Mouse (Mus musculus) E14TG2a.4 (cell line): ENCODE measurements around the gene Auts2.
A peak's percentile ranks its signal among the peaks of the same experiment; 100 is the strongest.

Experiments
- H3K27me3 ChIP-seq: 2 replicates; pipeline ENCODE4 v1.6.1; 2014; ENCODE audit warnings: low read length, control low read depth; ENCODE audit not compliant: insufficient read depth
- H3K36me3 ChIP-seq: 2 replicates; pipeline ENCODE4 v1.6.1; 2014; ENCODE audit warnings: low read length, control low read depth; ENCODE audit not compliant: insufficient read depth
- H3K4me1 ChIP-seq: replicated peaks from 2 replicates; pipeline ENCODE4 v1.6.1; 2014; ENCODE audit warnings: low read depth, low read length, control low read depth
- H3K4me3 ChIP-seq: replicated peaks from 2 replicates; pipeline ENCODE4 v1.5.1; 2014; ENCODE audit warnings: mild to moderate bottlenecking, low read length
- H3K9me3 ChIP-seq: 2 replicates; pipeline ENCODE4 v1.6.1; 2014; ENCODE audit warnings: low read length, control low read depth
- CTCF ChIP-seq: conservative IDR thresholded peaks from 2 replicates; pipeline ENCODE4 v1.5.1; 2014; ENCODE audit warnings: low read length
- NANOG ChIP-seq: IDR thresholded peaks from 2 replicates; pipeline ENCODE4 v1.6.1; 2014; ENCODE audit warnings: borderline replicate concordance, low read length, mixed read lengths
- POU5F1 ChIP-seq: IDR thresholded peaks from 2 replicates; pipeline ENCODE4 v1.6.1; 2014; ENCODE audit warnings: low read length, borderline replicate concordance

Auts2 gene

GRCm38 (mm10) chr5:131650381-131650891, 892.7 kb downstream of the Auts2 start:
- TF ChIP-seq CTCF (no peak), POU5F1 (no peak), NANOG (peak; percentile 30; the same call in 1 of the 2 replicates)
- no peaks in the 10 kb centered on the region for H3K9me3 ChIP-seq
- H3K4me3 ChIP-seq = no peak overlapping the region
- no peaks in the 10 kb centered on the region for H3K36me3 ChIP-seq
- peaks cover 4% of the 10 kb centered on the region; the same call in 1 of the 2 replicates for H3K27me3 ChIP-seq
- no peaks in the 10 kb centered on the region for H3K4me1 ChIP-seq

GRCm38 (mm10) chr5:131647683-131648119, 895.4 kb downstream of the Auts2 start:
- H3K36me3 ChIP-seq = no peaks in the 10 kb centered on the region
- no peaks in the 10 kb centered on the region for H3K9me3 ChIP-seq
- no peak overlapping the region for H3K4me3 ChIP-seq
- no peak for TF ChIP-seq CTCF
- TF ChIP-seq NANOG = no peak
- TF ChIP-seq POU5F1 = no peak
- H3K4me1 ChIP-seq = no peaks in the 10 kb centered on the region
- H3K27me3 ChIP-seq = peaks cover 4% of the 10 kb centered on the region; the same call in 1 of the 2 replicates

GRCm38 (mm10) chr5:131647104-131647682, 896.0 kb downstream of the Auts2 start:
- H3K36me3 ChIP-seq = no peaks in the 10 kb centered on the region
- TF ChIP-seq NANOG = no peak
- TF ChIP-seq CTCF = no peak
- no peak for TF ChIP-seq POU5F1
- H3K9me3 ChIP-seq = no peaks in the 10 kb centered on the region
- H3K4me3 ChIP-seq = no peak overlapping the region
- no peaks in the 10 kb centered on the region for H3K4me1 ChIP-seq
- H3K27me3 ChIP-seq = peaks cover 4% of the 10 kb centered on the region; the same call in 1 of the 2 replicates

GRCm38 (mm10) chr5:131646192-131646775, 896.9 kb downstream of the Auts2 start:
- peaks cover 4% of the 10 kb centered on the region; the same call in 1 of the 2 replicates for H3K27me3 ChIP-seq
- H3K4me1 ChIP-seq = no peaks in the 10 kb centered on the region
- no peaks in the 10 kb centered on the region for H3K9me3 ChIP-seq
- no peak for TF ChIP-seq CTCF
- TF ChIP-seq NANOG = no peak
- TF ChIP-seq POU5F1 = no peak
- H3K36me3 ChIP-seq = no peaks in the 10 kb centered on the region
- H3K4me3 ChIP-seq = no peak overlapping the region

- Histone ChIP-seq H3K4me3 (no peak overlapping the region), H3K27me3 (peaks cover 4% of the 10 kb centered on the region; the same call in 1 of the 2 replicates), H3K4me1 (no peaks in the 10 kb centered on the region), H3K9me3 (no peaks in the 10 kb centered on the region), H3K36me3 (no peaks in the 10 kb centered on the region)
- TF ChIP-seq CTCF (no peak), POU5F1 (no peak), NANOG (no peak)
Measured at GRCm38 (mm10) chr5:131645341-131646191, 897.6 kb downstream of the Auts2 start.

GRCm38 (mm10) chr5:131644331-131644730, 898.8 kb downstream of the Auts2 start:
- Histone ChIP-seq H3K4me1 (no peaks in the 10 kb centered on the region), H3K27me3 (peaks cover 4% of the 10 kb centered on the region; the same call in 1 of the 2 replicates), H3K4me3 (no peak overlapping the region), H3K36me3 (no peaks in the 10 kb centered on the region), H3K9me3 (no peaks in the 10 kb centered on the region)
- TF ChIP-seq NANOG (no peak), CTCF (no peak), POU5F1 (no peak)

GRCm38 (mm10) chr5:131643176-131644174, 899.7 kb downstream of the Auts2 start:
- no peaks in the 10 kb centered on the region for H3K4me1 ChIP-seq

More at GRCm38 (mm10) chr5:131643176-131644174, 899.7 kb downstream of the Auts2 start:
- Histone ChIP-seq H3K4me3 (no peak overlapping the region), H3K9me3 (no peaks in the 10 kb centered on the region), H3K36me3 (no peaks in the 10 kb centered on the region), H3K27me3 (peaks cover 4% of the 10 kb centered on the region; the same call in 1 of the 2 replicates)
- TF ChIP-seq CTCF (no peak), POU5F1 (no peak), NANOG (no peak)
